Mouse (Mus musculus) lung, embryonic 14.5 days (tissue): ENCODE data around the gene Tlr5. TPM values are rescaled to one million over a fixed set of nuclear protein-coding genes. Genes with fewer than 3 reads are reported as not detected.

ENCODE experiments used
- ATAC-seq: fragments of 200-750 bp; cut with Nextera tagmentation; 2 replicates; pipeline ENCODE4 v1.8.0; 2017; ENCODE audit warnings: mild to moderate bottlenecking, moderate TSS enrichment, moderate library complexity; ENCODE audit not compliant: insufficient read depth
- DNase-seq: peaks from one replicate; pipeline ENCODE4 v3.0.0-alpha.2; 2015
- H3K27ac ChIP-seq: fragments of 300-500 bp; sonication (generic); 2 replicates; pipeline ENCODE4 v1.5.1; 2014; ENCODE audit warnings: low read depth, mild to moderate bottlenecking, moderate library complexity
- H3K27me3 ChIP-seq: fragments of 300-500 bp; sonication (generic); 2 replicates; pipeline ENCODE4 v1.6.1; 2014; ENCODE audit warnings: low read length, control low read depth; ENCODE audit not compliant: insufficient read depth
- H3K36me3 ChIP-seq: fragments of 300-500 bp; sonication (generic); 2 replicates; pipeline ENCODE4 v1.6.1; 2014; ENCODE audit warnings: control low read depth; ENCODE audit not compliant: insufficient read depth
- H3K4me1 ChIP-seq: fragments of 300-500 bp; sonication (generic); 2 replicates; pipeline ENCODE4 v1.6.1; 2014; ENCODE audit warnings: antibody characterized with exemption, control low read depth; ENCODE audit not compliant: insufficient read depth
- H3K4me2 ChIP-seq: fragments of 300-500 bp; sonication (generic); 2 replicates; pipeline ENCODE4 v1.6.1; 2014; ENCODE audit warnings: mild to moderate bottlenecking
- H3K4me3 ChIP-seq: fragments of 300-500 bp; sonication (generic); 2 replicates; pipeline ENCODE4 v1.5.1; 2014; ENCODE audit warnings: low read depth, low read length
- H3K9ac ChIP-seq: fragments of 300-500 bp; sonication (generic); 2 replicates; pipeline ENCODE4 v1.6.1; 2014
- H3K9me3 ChIP-seq: fragments of 300-500 bp; sonication (generic); 2 replicates; pipeline ENCODE4 v1.6.1; 2016; ENCODE audit warnings: low read depth, low read length, control low read depth
- CTCF ChIP-seq: IDR thresholded peaks from 2 replicates; pipeline ENCODE4 v1.5.1; 2016; ENCODE audit warnings: antibody characterized with exemption, low read depth
- WGBS: fragments of 180-500 bp; shearing (Covaris S2); extraction: QIAGEN DNeasy Blood & Tissue Kit; methylation state at CpG from one replicate; pipeline ENCODE4 v1.1.7; 2014; 5-methylcytosine and 5-hydroxymethylcytosine counted together
- polyA plus RNA-seq: library from polyadenylated mRNA; unstranded; fragments of >200 nt; fragmentation: Nextera tagmentation; extraction: Ambion mirVana; gene quantifications from 2 replicates; pipeline ENCODE4 v1.2.1, GENCODE M21; 2014

Tlr5 gene
- polyA plus RNA-seq, 1 experiment from 2014 or later = 1.2 TPM

- Histone ChIP-seq H3K36me3 (no peaks in the 10 kb centered on the region), H3K27ac (peak overlapping the region; percentile 26; the same call in 1 of the 2 replicates), H3K9ac (peak overlapping the region; percentile 28; the same call in 1 of the 2 replicates), H3K4me3 (peak overlapping the region; percentile 42), H3K9me3 (no peaks in the 10 kb centered on the region), H3K27me3 (no peaks in the 10 kb centered on the region), H3K4me2 (peak overlapping the region; percentile 67), H3K4me1 (peaks cover 12% of the 10 kb centered on the region)
- DNase-seq = peak; percentile 74
- peak; percentile 36; the same call in 1 of the 2 replicates for ATAC-seq
- WGBS = 4% methylated on average over 17 of the region's 17 CpGs
- TF ChIP-seq CTCF = no peak
These were observed 4.7 kb downstream of the Tlr5 start for GRCm38 (mm10) chr1:182959251-182959691.

- Histone ChIP-seq H3K9ac (peak overlapping the region; percentile 28), H3K4me2 (peak overlapping the region; percentile 67), H3K36me3 (no peaks in the 10 kb centered on the region), H3K4me1 (peaks cover 10% of the 10 kb centered on the region; the same call in 1 of the 2 replicates), H3K4me3 (peak overlapping the region; percentile 42), H3K27me3 (no peaks in the 10 kb centered on the region), H3K27ac (peak overlapping the region; percentile 26; the same call in 1 of the 2 replicates), H3K9me3 (no peaks in the 10 kb centered on the region)
- TF ChIP-seq CTCF = peak; percentile 99
- ATAC-seq = peak; percentile 71
- DNase-seq = peak; percentile 95
- under 1% methylated on average over 20 of the region's 20 CpGs for WGBS
These were observed 5.3 kb downstream of the Tlr5 start for GRCm38 (mm10) chr1:182959811-182960455.

GRCm38 (mm10) chr1:182961076-182961475 lies 6.5 kb downstream of the Tlr5 start:
- no peak for TF ChIP-seq CTCF
- H3K36me3 ChIP-seq = no peaks in the 10 kb centered on the region
- H3K9ac ChIP-seq = no peak overlapping the region
- H3K27me3 ChIP-seq = no peaks in the 10 kb centered on the region
- H3K4me1 ChIP-seq = peaks cover 5% of the 10 kb centered on the region; the same call in 1 of the 2 replicates
- no peak overlapping the region for H3K4me3 ChIP-seq
- H3K4me2 ChIP-seq = no peak overlapping the region
- DNase-seq (no peak), ATAC-seq (no peak)
- no peaks in the 10 kb centered on the region for H3K9me3 ChIP-seq
- H3K27ac ChIP-seq = no peak overlapping the region
- 64% methylated on average over 5 of the region's 5 CpGs for WGBS

- WGBS = 37% methylated on average over 5 of the region's 5 CpGs
These were observed 8.7 kb downstream of the Tlr5 start for GRCm38 (mm10) chr1:182963329-182963728.

GRCm38 (mm10) chr1:182964855-182965466 lies 10.4 kb downstream of the Tlr5 start:
- no peaks in the 10 kb centered on the region for H3K36me3 ChIP-seq
- no peaks in the 10 kb centered on the region for H3K9me3 ChIP-seq
- H3K27me3 ChIP-seq = no peaks in the 10 kb centered on the region
- DNase-seq = no peak
- no peak overlapping the region for H3K4me3 ChIP-seq
- no peak for ATAC-seq
- H3K4me1 ChIP-seq = no peaks in the 10 kb centered on the region
- TF ChIP-seq CTCF = no peak
- WGBS = 72% methylated on average over 9 of the region's 9 CpGs
- no peak overlapping the region for H3K9ac ChIP-seq
- H3K27ac ChIP-seq = no peak overlapping the region
- no peak overlapping the region for H3K4me2 ChIP-seq

More at GRCm38 (mm10) chr1:182963329-182963728, 8.7 kb downstream of the Tlr5 start:
- 0 out of 2 replicates have a peak, but pooled peaks cover 4% of the 10 kb centered on the region for H3K4me1 ChIP-seq
- no peak overlapping the region for H3K4me3 ChIP-seq
- no peak overlapping the region for H3K9ac ChIP-seq
- DNase-seq (peak; percentile 38), ATAC-seq (no peak)
- TF ChIP-seq CTCF = peak; percentile 47
- H3K36me3 ChIP-seq = no peaks in the 10 kb centered on the region
- H3K27ac ChIP-seq = no peak overlapping the region
- H3K4me2 ChIP-seq = no peak overlapping the region
- no peaks in the 10 kb centered on the region for H3K9me3 ChIP-seq
- no peaks in the 10 kb centered on the region for H3K27me3 ChIP-seq

GRCm38 (mm10) chr1:182968732-182969131 lies 14.1 kb downstream of the Tlr5 start:
- no peak for TF ChIP-seq CTCF
- Histone ChIP-seq H3K27me3 (no peaks in the 10 kb centered on the region), H3K9ac (no peak overlapping the region), H3K4me2 (no peak overlapping the region), H3K4me1 (no peaks in the 10 kb centered on the region), H3K36me3 (no peaks in the 10 kb centered on the region), H3K4me3 (no peak overlapping the region), H3K9me3 (no peaks in the 10 kb centered on the region), H3K27ac (no peak overlapping the region)
- no peak for ATAC-seq
- no peak for DNase-seq
- WGBS = 81% methylated on average over 9 of the region's 9 CpGs

- Histone ChIP-seq H3K4me1 (no peaks in the 10 kb centered on the region), H3K9me3 (no peaks in the 10 kb centered on the region), H3K4me2 (no peak overlapping the region), H3K27ac (no peak overlapping the region), H3K36me3 (no peaks in the 10 kb centered on the region), H3K4me3 (no peak overlapping the region), H3K9ac (no peak overlapping the region), H3K27me3 (no peaks in the 10 kb centered on the region)
- TF ChIP-seq CTCF = no peak
- no peak for ATAC-seq
- WGBS = 84% methylated on average over 6 of the region's 6 CpGs
- DNase-seq = no peak
These were observed 17.7 kb downstream of the Tlr5 start for GRCm38 (mm10) chr1:182972240-182972639.
